Mouse (Mus musculus): ENCODE measurements around the gene Gstm5.

Gstm5 gene

GRCm38 (mm10) chr3:107931670-107932069 lies 36.0 kb downstream of the Gstm5 start, which contains the start of gene Gstm7:
Gstm7 (minus strand) TSS chr3:107931817.
- CTCF ChIA-PET, result no interaction called here

GRCm38 (mm10) chr3:107932128-107932527 lies 36.5 kb downstream of the Gstm5 start:
- CTCF ChIA-PET, result no interaction called here

DNA sequence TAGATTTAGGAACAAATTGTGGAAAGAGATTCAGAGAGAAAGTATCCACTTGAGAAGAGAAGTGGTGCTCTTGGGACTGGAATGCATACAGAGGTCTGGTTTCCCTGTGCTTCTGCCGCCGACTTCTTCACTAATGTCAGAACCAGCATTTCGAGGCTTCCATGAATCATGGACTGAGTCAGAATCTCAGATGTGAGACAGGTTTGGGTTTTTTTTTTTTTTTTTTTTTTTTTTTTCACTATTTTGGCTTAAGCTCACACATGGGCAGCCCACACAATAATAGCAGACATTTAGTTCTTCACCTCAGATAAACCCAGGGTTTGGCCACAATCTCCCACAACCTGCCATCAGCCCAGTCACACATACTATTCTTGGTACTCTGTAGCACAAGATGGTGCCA lies 39.6 kb downstream of the Gstm5 start:
- CTCF ChIA-PET, result interaction anchor here (0.6 kb wide), 1 partner anchor 55 kb away, joined by 3 read pairs; no protein-coding TSS in a partner anchor

DNA sequence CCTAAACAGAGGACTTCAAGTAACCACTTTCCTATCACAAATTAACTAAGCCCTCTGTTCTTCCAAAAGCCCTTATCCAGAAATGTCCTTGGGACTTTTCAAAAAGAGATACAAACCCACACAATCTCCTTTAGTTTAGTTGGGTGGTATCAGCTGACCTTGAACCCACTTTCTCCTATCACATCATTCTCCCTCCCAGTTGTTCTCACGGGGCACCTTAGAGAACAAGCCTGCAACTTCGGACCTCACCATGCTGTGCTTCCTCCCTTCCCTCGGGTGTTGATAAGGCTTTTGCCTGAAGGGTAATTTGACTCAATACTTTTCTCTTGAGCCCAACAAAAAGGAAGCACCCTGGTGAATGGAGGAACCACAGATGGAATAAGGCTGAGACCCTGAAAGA lies 40.3 kb downstream of the Gstm5 start:
- CTCF ChIA-PET, result interaction anchor here (0.6 kb wide), 1 partner anchor 55 kb away, joined by 3 read pairs; no protein-coding TSS in a partner anchor

DNA sequence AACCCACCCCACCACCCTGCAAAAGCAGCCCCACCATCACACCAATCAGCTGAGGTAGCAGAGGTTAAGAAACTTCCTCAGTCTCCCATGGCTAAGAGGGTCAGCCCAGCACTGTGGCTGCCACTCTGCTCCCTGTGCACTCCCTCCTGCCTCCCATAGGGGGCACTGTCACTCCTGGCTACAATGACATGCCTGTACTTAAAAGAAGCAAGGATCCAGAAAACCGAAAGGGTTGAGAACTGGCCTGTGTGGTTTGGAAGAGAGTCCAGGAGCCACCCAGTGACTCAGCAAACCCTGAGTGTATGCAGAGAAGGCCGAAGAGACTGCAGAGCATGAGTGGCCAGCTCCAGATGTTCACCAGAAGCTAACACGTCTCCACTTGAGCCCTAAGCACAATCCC lies 43.8 kb downstream of the Gstm5 start:
- CTCF ChIA-PET, result no interaction called here

DNA sequence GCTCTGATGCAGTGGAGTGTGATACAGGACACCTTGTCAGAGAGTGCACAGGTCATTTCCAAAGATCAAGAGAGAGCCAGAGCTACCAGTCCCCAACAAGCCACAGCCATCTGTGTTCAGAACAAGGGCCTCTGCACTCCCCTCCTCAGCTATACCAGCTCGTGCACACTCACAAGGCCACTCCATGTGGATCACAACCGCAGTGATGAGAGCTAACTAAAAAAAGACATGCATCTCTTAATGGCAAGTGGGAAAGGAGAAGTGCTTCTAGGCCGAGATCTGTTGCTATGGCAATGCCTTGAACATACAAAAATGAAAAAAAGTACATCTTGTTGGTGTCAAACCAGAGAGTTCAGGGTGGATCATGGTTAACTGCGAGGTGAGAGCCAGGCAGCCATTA lies 44.2 kb downstream of the Gstm5 start:
- CTCF ChIA-PET, result no interaction called here

- CTCF ChIA-PET, result no interaction called here
These were observed 44.9 kb downstream of the Gstm5 start for GRCm38 (mm10) chr3:107940524-107940923.

- CTCF ChIA-PET, result no interaction called here
These were observed 45.6 kb downstream of the Gstm5 start for GRCm38 (mm10) chr3:107941261-107941660.

GRCm38 (mm10) chr3:107943239-107943990 lies 47.8 kb downstream of the Gstm5 start, which contains the start of gene Gstm6:
Gstm6 (minus strand) TSS chr3:107943749.
- CTCF ChIA-PET, result no interaction called here

DNA sequence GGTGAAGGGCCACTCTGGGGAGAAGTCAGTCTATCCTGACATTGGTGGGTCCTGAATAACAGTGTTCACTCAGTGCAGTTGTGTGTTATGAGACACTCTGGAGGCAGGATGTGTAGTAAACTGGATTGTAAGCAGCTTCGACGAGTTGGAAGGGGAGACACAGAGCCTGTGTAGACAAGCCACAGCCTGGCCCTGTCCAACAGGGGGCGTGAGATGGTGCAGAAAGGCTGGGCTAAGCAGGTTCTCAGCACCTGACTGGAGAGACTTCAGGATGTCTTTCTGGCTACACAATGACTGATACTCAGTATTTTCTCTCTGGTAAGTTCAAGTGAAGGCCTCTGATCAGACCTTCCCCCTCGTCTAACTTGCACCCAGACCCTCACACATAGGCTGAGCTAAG lies 50.1 kb downstream of the Gstm5 start:
- CTCF ChIA-PET, result no interaction called here
